Mouse (Mus musculus) midbrain, postnatal 0 days (tissue): Measurements from ENCODE around the gene Ptprn2. TPM values are rescaled to one million over a fixed set of nuclear protein-coding genes. Genes with fewer than 3 reads are reported as not detected.

ENCODE experiments used
- ATAC-seq: fragments of 200-750 bp; cut with Nextera tagmentation; 2 replicates; pipeline ENCODE4 v1.8.0; 2017; ENCODE audit warnings: moderate number of reproducible peaks, mild to moderate bottlenecking, moderate TSS enrichment, moderate library complexity; ENCODE audit not compliant: low FRiP score
- DNase-seq: peaks from one replicate; pipeline ENCODE4 v3.0.0-alpha.2; 2015; ENCODE audit warnings: low spot score
- H3K27ac ChIP-seq: fragments of 300-500 bp; sonication (generic); 2 replicates; pipeline ENCODE4 v1.5.1; 2014; ENCODE audit warnings: low read depth, mild to moderate bottlenecking, low read length, mixed read lengths
- H3K27me3 ChIP-seq: fragments of 300-500 bp; sonication (generic); 2 replicates; pipeline ENCODE4 v1.6.1; 2014; ENCODE audit warnings: low read length, control low read depth, mixed read lengths; ENCODE audit not compliant: insufficient read depth
- H3K36me3 ChIP-seq: fragments of 300-500 bp; sonication (generic); 2 replicates; pipeline ENCODE4 v1.6.1; 2014; ENCODE audit warnings: low read length, control low read depth, mixed read lengths; ENCODE audit not compliant: insufficient read depth
- H3K4me1 ChIP-seq: fragments of 300-500 bp; sonication (generic); 2 replicates; pipeline ENCODE4 v1.6.1; 2014; ENCODE audit warnings: mild to moderate bottlenecking, control low read depth, antibody characterized with exemption, low read length, mixed read lengths; ENCODE audit not compliant: insufficient read depth
- H3K4me2 ChIP-seq: fragments of 300-500 bp; sonication (generic); 2 replicates; pipeline ENCODE4 v1.6.1; 2014; ENCODE audit warnings: low read depth, mild to moderate bottlenecking, low read length, mixed read lengths; ENCODE audit not compliant: poor library complexity, severe bottlenecking
- H3K4me3 ChIP-seq: fragments of 300-500 bp; sonication (generic); 2 replicates; pipeline ENCODE4 v1.5.1; 2014; ENCODE audit warnings: low read depth, mild to moderate bottlenecking, low read length, moderate library complexity
- H3K9ac ChIP-seq: fragments of 300-500 bp; sonication (generic); replicated peaks from 2 replicates; pipeline ENCODE4 v1.6.1; 2014; ENCODE audit warnings: mild to moderate bottlenecking, low read length, moderate library complexity, mixed read lengths; ENCODE audit not compliant: poor library complexity, severe bottlenecking
- H3K9me3 ChIP-seq: fragments of 300-500 bp; sonication (generic); 2 replicates; pipeline ENCODE4 v1.6.1; 2016; ENCODE audit warnings: low read length, control low read depth
- CTCF ChIP-seq: IDR thresholded peaks from 2 replicates; pipeline ENCODE4 v1.5.1; 2016; ENCODE audit warnings: antibody characterized with exemption, mild to moderate bottlenecking
- WGBS: fragments of 180-500 bp; shearing (Covaris S2); extraction: QIAGEN DNeasy Blood & Tissue Kit; methylation state at CpG from one replicate; pipeline ENCODE4 v1.1.7; 2014; 5-methylcytosine and 5-hydroxymethylcytosine counted together
- polyA plus RNA-seq: library from polyadenylated mRNA; unstranded; fragments of >200 nt; fragmentation: Nextera tagmentation; extraction: Ambion mirVana; gene quantifications from 2 replicates; pipeline ENCODE4 v1.2.1, GENCODE M21; 2015
- total RNA-seq: library from RNA; depleted of rRNA; stranded (reverse); fragments of >200 nt; gene quantifications from 2 replicates; pipeline ENCODE4 v1.2.3, GENCODE M21; 2014

Gene Ptprn2
- total and polyA plus RNA-seq, 2 experiments from 2014 or later, result 22.2 to 110 TPM

DNA sequence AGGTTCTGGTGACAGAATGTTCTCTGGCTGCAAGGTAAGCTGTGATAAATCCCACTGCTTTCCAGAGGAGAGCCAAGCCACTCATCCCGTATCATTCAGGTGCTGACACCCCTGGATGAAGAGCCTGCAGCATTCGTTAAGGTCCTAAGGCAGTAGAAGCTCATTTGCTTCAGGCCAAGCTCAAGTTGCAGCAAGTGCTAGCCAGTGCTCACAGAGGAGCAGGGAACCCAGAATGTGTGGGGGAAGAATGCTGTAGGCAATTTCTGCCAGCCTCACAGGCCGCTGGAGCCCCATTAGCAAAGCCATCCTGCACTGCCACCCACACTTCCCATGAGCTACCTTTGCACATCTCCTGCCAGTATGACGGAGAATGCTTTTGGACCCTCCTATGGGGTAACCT is 706.5 kb downstream of the Ptprn2 start:
- WGBS, result 67% methylated on average over 4 of the region's 4 CpGs
- no peak overlapping the region for H3K9ac ChIP-seq
- TF ChIP-seq CTCF, result no peak
- no peak overlapping the region for H3K4me2 ChIP-seq
- ATAC-seq, result no peak
- DNase-seq, result no peak
- no peak overlapping the region for H3K4me3 ChIP-seq
- peaks cover 12% of the 10 kb centered on the region; the same call in 1 of the 2 replicates for H3K4me1 ChIP-seq
- peak overlapping the region; percentile 48 for H3K27ac ChIP-seq
- no peaks in the 10 kb centered on the region for H3K27me3 ChIP-seq
- H3K9me3 ChIP-seq, result no peaks in the 10 kb centered on the region
- peaks cover 3% of the 10 kb centered on the region; the same call in 1 of the 2 replicates for H3K36me3 ChIP-seq

GRCm38 (mm10) chr12:117196721-117197425 is 711.4 kb downstream of the Ptprn2 start:
- H3K9me3 ChIP-seq, result no peaks in the 10 kb centered on the region
- H3K4me2 ChIP-seq, result peak overlapping the region; percentile 29
- 2% methylated on average over 12 of the region's 12 CpGs for WGBS
- H3K36me3 ChIP-seq, result no peaks in the 10 kb centered on the region
- H3K4me3 ChIP-seq, result no peak overlapping the region
- no peaks in the 10 kb centered on the region for H3K27me3 ChIP-seq
- H3K9ac ChIP-seq, result peak overlapping the region; percentile 15
- peaks cover 31% of the 10 kb centered on the region for H3K4me1 ChIP-seq
- DNase-seq (peak; percentile 93), ATAC-seq (peak; percentile 75)
- H3K27ac ChIP-seq, result peak overlapping the region; percentile 83
- no peak; the same call in 1 of the 2 replicates for TF ChIP-seq CTCF

DNA sequence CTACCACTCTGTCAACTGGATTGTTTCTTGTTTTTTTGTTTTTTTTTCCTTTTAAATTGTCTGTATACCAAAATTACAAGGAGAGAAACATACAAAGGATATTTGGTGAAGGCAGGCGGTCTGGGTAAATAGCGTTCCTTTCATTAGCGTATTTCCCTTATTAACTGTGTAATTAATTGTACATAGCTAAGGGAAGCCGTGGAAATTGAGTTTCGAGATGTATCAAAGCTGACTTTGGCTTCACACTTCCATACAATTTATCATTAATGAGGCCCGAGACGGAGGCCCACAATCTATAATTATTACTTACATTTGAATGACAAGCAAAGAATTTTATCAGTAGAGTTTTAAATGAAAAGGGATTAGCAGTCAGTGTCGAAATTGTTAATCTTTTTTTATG is 712.6 kb downstream of the Ptprn2 start:
- DNase-seq, result no peak
- peak overlapping the region; percentile 83 for H3K27ac ChIP-seq
- H3K9me3 ChIP-seq, result no peaks in the 10 kb centered on the region
- no peak overlapping the region for H3K4me3 ChIP-seq
- no peak for TF ChIP-seq CTCF
- H3K4me1 ChIP-seq, result peaks cover 37% of the 10 kb centered on the region
- no peak overlapping the region for H3K4me2 ChIP-seq
- no peaks in the 10 kb centered on the region for H3K27me3 ChIP-seq
- no peaks in the 10 kb centered on the region for H3K36me3 ChIP-seq
- peak overlapping the region; percentile 14; the same call in 1 of the 2 replicates for H3K9ac ChIP-seq
- 25% methylated on average over 8 of the region's 8 CpGs for WGBS
- ATAC-seq, result no peak

GRCm38 (mm10) chr12:117200117-117200516 is 714.6 kb downstream of the Ptprn2 start:
- no peak; the same call in 1 of the 2 replicates for ATAC-seq
- TF ChIP-seq CTCF, result no peak
- Histone ChIP-seq H3K4me2 (no peak overlapping the region; the same call in 1 of the 2 replicates), H3K9me3 (no peaks in the 10 kb centered on the region), H3K36me3 (no peaks in the 10 kb centered on the region; the same call in 1 of the 2 replicates), H3K4me1 (peaks cover 36% of the 10 kb centered on the region), H3K27ac (peak overlapping the region; percentile 83), H3K4me3 (no peak overlapping the region), H3K9ac (no peak overlapping the region; the same call in 1 of the 2 replicates), H3K27me3 (no peaks in the 10 kb centered on the region)
- DNase-seq, result peak; percentile 82
- WGBS, result 17% methylated on average over 9 of the region's 9 CpGs

DNA sequence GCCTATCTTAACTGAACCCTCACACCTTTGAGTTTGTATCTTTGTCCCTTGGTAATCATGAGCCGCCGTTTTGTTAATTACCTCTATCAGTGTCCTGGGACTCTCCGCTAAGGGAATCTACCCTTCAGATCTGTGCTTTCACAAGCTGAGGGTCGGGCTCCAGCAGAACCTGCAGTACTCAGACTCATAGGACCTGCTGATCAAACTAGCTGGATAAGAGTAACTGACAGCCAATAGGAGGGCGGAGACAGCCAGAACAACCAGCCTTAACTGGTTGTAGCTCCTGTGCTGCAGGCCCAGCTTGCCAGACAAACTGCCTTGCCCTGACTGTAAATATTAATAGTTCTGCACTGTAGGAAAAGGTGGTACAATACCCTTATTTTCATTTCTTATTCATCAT is 715.1 kb downstream of the Ptprn2 start:
- Histone ChIP-seq H3K4me2 (no peak overlapping the region), H3K27ac (peak overlapping the region; percentile 83), H3K27me3 (no peaks in the 10 kb centered on the region), H3K36me3 (no peaks in the 10 kb centered on the region; the same call in 1 of the 2 replicates), H3K9ac (no peak overlapping the region; the same call in 1 of the 2 replicates), H3K4me3 (no peak overlapping the region), H3K4me1 (peaks cover 33% of the 10 kb centered on the region), H3K9me3 (no peaks in the 10 kb centered on the region)
- ATAC-seq (no peak), DNase-seq (no peak)
- WGBS, result 32% methylated on average over 5 of the region's 5 CpGs
- no peak for TF ChIP-seq CTCF

- 18% methylated on average over 7 of the region's 7 CpGs for WGBS
These were observed 718.0 kb downstream of the Ptprn2 start for GRCm38 (mm10) chr12:117203506-117203905.

More at GRCm38 (mm10) chr12:117203506-117203905, 718.0 kb downstream of the Ptprn2 start:
- Histone ChIP-seq H3K36me3 (no peaks in the 10 kb centered on the region; the same call in 1 of the 2 replicates), H3K9ac (no peak overlapping the region), H3K27ac (peak overlapping the region; percentile 57), H3K4me3 (no peak overlapping the region), H3K4me1 (peaks cover 25% of the 10 kb centered on the region), H3K4me2 (no peak overlapping the region), H3K27me3 (no peaks in the 10 kb centered on the region), H3K9me3 (no peaks in the 10 kb centered on the region)
- DNase-seq (no peak), ATAC-seq (no peak)
- TF ChIP-seq CTCF, result no peak
